Mouse (Mus musculus) hindbrain, embryonic 14.5 days (tissue): ENCODE measurements around the gene Litaf. TPM values are rescaled to one million over a fixed set of nuclear protein-coding genes. Genes with fewer than 3 reads are reported as not detected.

Experiments
- ATAC-seq: fragments of 200-750 bp; cut with Nextera tagmentation; 2 replicates; pipeline ENCODE4 v1.8.0; 2017; ENCODE audit warnings: moderate number of reproducible peaks, mild to moderate bottlenecking, moderate TSS enrichment, moderate library complexity; ENCODE audit not compliant: low FRiP score
- DNase-seq: peaks from one replicate; pipeline ENCODE4 v3.0.0-alpha.2; 2015; ENCODE audit warnings: low spot score
- H3K27ac ChIP-seq: fragments of 300-500 bp; sonication (generic); 2 replicates; pipeline ENCODE4 v1.5.1; 2014; ENCODE audit warnings: mild to moderate bottlenecking, moderate library complexity
- H3K27me3 ChIP-seq: fragments of 300-500 bp; sonication (generic); 2 replicates; pipeline ENCODE4 v1.6.1; 2014; ENCODE audit warnings: mild to moderate bottlenecking, low read length, mixed read lengths; ENCODE audit not compliant: control insufficient read depth, insufficient read depth
- H3K36me3 ChIP-seq: fragments of 300-500 bp; sonication (generic); replicated peaks from 2 replicates; pipeline ENCODE4 v1.6.1; 2014; ENCODE audit not compliant: control insufficient read depth, insufficient read depth
- H3K4me1 ChIP-seq: fragments of 300-500 bp; sonication (generic); replicated peaks from 2 replicates; pipeline ENCODE4 v1.6.1; 2014; ENCODE audit warnings: antibody characterized with exemption, low read length, mixed read lengths; ENCODE audit not compliant: control insufficient read depth, insufficient read depth
- H3K4me2 ChIP-seq: fragments of 300-500 bp; sonication (generic); replicated peaks from 2 replicates; pipeline ENCODE4 v1.6.1; 2014; ENCODE audit warnings: mild to moderate bottlenecking, moderate library complexity
- H3K4me3 ChIP-seq: fragments of 300-500 bp; sonication (generic); replicated peaks from 2 replicates; pipeline ENCODE4 v1.5.1; 2014; ENCODE audit warnings: mild to moderate bottlenecking, low read length
- H3K9ac ChIP-seq: fragments of 300-500 bp; sonication (generic); 2 replicates; pipeline ENCODE4 v1.6.1; 2014
- H3K9me3 ChIP-seq: fragments of 300-500 bp; sonication (generic); 2 replicates; pipeline ENCODE4 v1.6.1; 2016; ENCODE audit warnings: low read length; ENCODE audit not compliant: control insufficient read depth
- WGBS: fragments of 180-500 bp; shearing (Covaris S2); extraction: QIAGEN DNeasy Blood & Tissue Kit; methylation state at CpG from one replicate; pipeline ENCODE4 v1.1.7; 2014; 5-methylcytosine and 5-hydroxymethylcytosine counted together
- polyA plus RNA-seq: library from polyadenylated mRNA; unstranded; fragments of >200 nt; fragmentation: Nextera tagmentation; extraction: Ambion mirVana; gene quantifications from 2 replicates; pipeline ENCODE4 v1.2.1, GENCODE M21; 2014

Litaf gene
- polyA plus RNA-seq, 1 experiment from 2014 or later = 27.2 TPM

DNA sequence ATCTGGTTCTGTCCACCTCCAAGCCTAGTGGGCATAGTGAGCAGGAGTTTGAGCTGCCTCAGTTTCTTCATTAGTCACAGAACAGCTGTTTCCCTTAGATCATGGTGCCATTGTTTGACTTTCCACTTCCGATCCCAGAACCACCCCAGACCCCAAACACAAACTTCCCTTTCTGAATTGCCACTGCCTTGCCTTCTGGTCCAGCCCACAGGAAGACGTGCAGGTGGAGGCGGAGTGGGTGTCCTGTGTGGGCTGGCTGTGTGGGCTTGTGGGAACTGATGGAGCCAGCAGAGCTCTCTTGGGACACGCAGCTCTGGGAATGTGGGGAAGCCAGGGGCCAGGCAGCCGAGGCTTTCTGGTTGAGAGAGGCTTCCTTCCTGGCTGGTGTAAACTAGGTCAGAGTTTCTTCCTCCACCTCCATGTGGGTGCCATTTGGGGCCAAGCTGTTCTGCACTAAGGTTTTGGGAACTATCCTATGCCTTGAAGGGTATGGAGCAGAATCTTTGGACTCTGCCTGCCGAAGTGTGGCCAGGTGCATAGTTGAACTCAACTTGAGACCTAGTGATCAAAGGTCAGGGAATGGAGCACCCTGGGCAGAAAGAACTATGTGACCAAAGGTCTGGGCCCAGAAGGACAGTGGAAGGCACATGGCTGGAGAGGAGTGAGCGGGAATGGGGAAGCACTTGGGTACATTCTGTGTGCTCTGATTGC is 3.9 kb upstream of the Litaf start:
- H3K36me3 ChIP-seq = peaks cover 40% of the 10 kb centered on the region
- H3K4me2 ChIP-seq = peak overlapping the region; percentile 89; the same call in 1 of the 2 replicates
- peaks cover 55% of the 10 kb centered on the region for H3K4me1 ChIP-seq
- H3K27me3 ChIP-seq = no peaks in the 10 kb centered on the region
- 74% methylated on average over 7 of the region's 7 CpGs for WGBS
- no peak overlapping the region for H3K4me3 ChIP-seq
- H3K9ac ChIP-seq = no peak overlapping the region
- no peak for DNase-seq
- 0 out of 2 replicates have a peak overlapping the region, but pooled peaks have one; percentile 52 for H3K27ac ChIP-seq
- no peaks in the 10 kb centered on the region for H3K9me3 ChIP-seq
- ATAC-seq = no peak

DNA sequence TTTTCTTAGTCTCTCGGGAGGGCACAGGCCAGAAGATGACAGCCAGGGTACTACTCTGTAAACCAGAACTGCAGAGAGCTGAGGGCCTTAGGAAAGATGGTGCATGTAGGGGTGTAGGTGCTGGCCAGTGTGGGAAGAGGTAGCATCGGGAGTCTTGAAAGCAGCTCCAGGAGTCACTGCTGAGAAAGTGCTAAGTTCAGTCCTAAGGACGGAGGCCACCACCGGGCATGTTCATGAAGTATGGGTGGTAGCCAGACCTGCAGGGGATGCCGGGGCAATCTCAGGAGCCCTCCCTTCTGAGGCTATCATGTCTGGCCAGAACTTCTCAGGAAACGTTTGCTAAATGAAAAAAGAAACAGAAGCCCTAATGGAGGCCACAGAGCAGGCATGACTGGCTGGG is 3.3 kb upstream of the Litaf start:
- Histone ChIP-seq H3K9me3 (no peaks in the 10 kb centered on the region), H3K4me2 (peak overlapping the region; percentile 89), H3K27ac (no peak overlapping the region), H3K36me3 (peaks cover 34% of the 10 kb centered on the region), H3K4me1 (peaks cover 55% of the 10 kb centered on the region), H3K9ac (no peak overlapping the region), H3K27me3 (no peaks in the 10 kb centered on the region), H3K4me3 (no peak overlapping the region)
- ATAC-seq (no peak), DNase-seq (no peak)
- 88% methylated on average over 6 of the region's 6 CpGs for WGBS

- peak overlapping the region; percentile 89 for H3K4me2 ChIP-seq
- no peak for ATAC-seq
- 97% methylated on average over 3 of the region's 3 CpGs for WGBS
- peaks cover 55% of the 10 kb centered on the region for H3K4me1 ChIP-seq
- H3K4me3 ChIP-seq = peak overlapping the region; percentile 93; the same call in 1 of the 2 replicates
- no peak overlapping the region for H3K27ac ChIP-seq
- no peak overlapping the region for H3K9ac ChIP-seq
- no peaks in the 10 kb centered on the region for H3K9me3 ChIP-seq
- H3K36me3 ChIP-seq = peaks cover 28% of the 10 kb centered on the region
- no peaks in the 10 kb centered on the region for H3K27me3 ChIP-seq
- no peak for DNase-seq
Observed at GRCm38 (mm10) chr16:11068666-11069065, 2.7 kb upstream of the Litaf start.

GRCm38 (mm10) chr16:11066833-11067191 is 855 bp upstream of the Litaf start:
- H3K36me3 ChIP-seq = peaks cover 10% of the 10 kb centered on the region
- DNase-seq (peak; percentile 75), ATAC-seq (peak; percentile 25; the same call in 1 of the 2 replicates)
- H3K4me3 ChIP-seq = peak overlapping the region; percentile 93
- peak overlapping the region; percentile 99 for H3K27ac ChIP-seq
- 0% methylated on average over 21 of the region's 22 CpGs for WGBS
- no peaks in the 10 kb centered on the region for H3K9me3 ChIP-seq
- no peaks in the 10 kb centered on the region for H3K27me3 ChIP-seq
- peak overlapping the region; percentile 99 for H3K9ac ChIP-seq
- H3K4me2 ChIP-seq = peak overlapping the region; percentile 89
- H3K4me1 ChIP-seq = peaks cover 49% of the 10 kb centered on the region

GRCm38 (mm10) chr16:11065431-11065830 is 526 bp downstream of the Litaf start:
- WGBS = 63% methylated on average over 5 of the region's 5 CpGs
- H3K27ac ChIP-seq = peak overlapping the region; percentile 99
- H3K27me3 ChIP-seq = no peaks in the 10 kb centered on the region
- H3K9ac ChIP-seq = peak overlapping the region; percentile 99
- H3K4me3 ChIP-seq = peak overlapping the region; percentile 93
- no peaks in the 10 kb centered on the region for H3K36me3 ChIP-seq
- peaks cover 49% of the 10 kb centered on the region for H3K4me1 ChIP-seq
- H3K9me3 ChIP-seq = no peaks in the 10 kb centered on the region
- ATAC-seq = peak; percentile 2; the same call in 1 of the 2 replicates
- no peak for DNase-seq
- H3K4me2 ChIP-seq = peak overlapping the region; percentile 89

DNA sequence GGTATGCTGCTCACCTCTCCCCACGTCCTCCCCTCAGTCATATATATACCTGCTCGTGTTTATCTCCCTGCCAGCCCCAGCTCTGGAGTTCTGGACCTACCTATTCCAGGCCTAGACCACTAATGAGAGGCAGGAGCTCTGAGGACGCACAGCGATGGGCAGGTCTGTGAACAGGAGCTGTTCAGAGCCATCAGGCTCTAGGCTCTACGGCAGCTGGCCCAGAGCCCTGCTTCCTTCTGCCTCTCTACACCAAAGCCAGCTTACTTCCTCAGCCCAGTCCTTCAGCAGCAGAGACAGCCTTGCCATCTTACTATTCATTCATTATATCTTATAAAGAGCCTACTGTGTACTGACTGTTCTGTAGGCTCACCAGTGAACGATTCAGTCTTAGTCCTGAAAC is 1.2 kb downstream of the Litaf start:
- H3K27ac ChIP-seq = no peak overlapping the region
- no peak overlapping the region for H3K4me3 ChIP-seq
- H3K27me3 ChIP-seq = no peaks in the 10 kb centered on the region
- H3K36me3 ChIP-seq = no peaks in the 10 kb centered on the region
- peak overlapping the region; percentile 89; the same call in 1 of the 2 replicates for H3K4me2 ChIP-seq
- H3K9ac ChIP-seq = no peak overlapping the region
- DNase-seq = no peak
- ATAC-seq = no peak
- peaks cover 42% of the 10 kb centered on the region for H3K4me1 ChIP-seq
- WGBS = 90% methylated on average over 6 of the region's 6 CpGs
- H3K9me3 ChIP-seq = no peaks in the 10 kb centered on the region

GRCm38 (mm10) chr16:11064341-11064740 is 1.6 kb downstream of the Litaf start:
- WGBS = 88% methylated on average over 4 of the region's 4 CpGs
- Histone ChIP-seq H3K27ac (no peak overlapping the region), H3K4me1 (peaks cover 38% of the 10 kb centered on the region), H3K4me3 (no peak overlapping the region), H3K9ac (no peak overlapping the region), H3K4me2 (no peak overlapping the region), H3K9me3 (no peaks in the 10 kb centered on the region), H3K36me3 (no peaks in the 10 kb centered on the region), H3K27me3 (no peaks in the 10 kb centered on the region)
- ATAC-seq (no peak), DNase-seq (no peak)

DNA sequence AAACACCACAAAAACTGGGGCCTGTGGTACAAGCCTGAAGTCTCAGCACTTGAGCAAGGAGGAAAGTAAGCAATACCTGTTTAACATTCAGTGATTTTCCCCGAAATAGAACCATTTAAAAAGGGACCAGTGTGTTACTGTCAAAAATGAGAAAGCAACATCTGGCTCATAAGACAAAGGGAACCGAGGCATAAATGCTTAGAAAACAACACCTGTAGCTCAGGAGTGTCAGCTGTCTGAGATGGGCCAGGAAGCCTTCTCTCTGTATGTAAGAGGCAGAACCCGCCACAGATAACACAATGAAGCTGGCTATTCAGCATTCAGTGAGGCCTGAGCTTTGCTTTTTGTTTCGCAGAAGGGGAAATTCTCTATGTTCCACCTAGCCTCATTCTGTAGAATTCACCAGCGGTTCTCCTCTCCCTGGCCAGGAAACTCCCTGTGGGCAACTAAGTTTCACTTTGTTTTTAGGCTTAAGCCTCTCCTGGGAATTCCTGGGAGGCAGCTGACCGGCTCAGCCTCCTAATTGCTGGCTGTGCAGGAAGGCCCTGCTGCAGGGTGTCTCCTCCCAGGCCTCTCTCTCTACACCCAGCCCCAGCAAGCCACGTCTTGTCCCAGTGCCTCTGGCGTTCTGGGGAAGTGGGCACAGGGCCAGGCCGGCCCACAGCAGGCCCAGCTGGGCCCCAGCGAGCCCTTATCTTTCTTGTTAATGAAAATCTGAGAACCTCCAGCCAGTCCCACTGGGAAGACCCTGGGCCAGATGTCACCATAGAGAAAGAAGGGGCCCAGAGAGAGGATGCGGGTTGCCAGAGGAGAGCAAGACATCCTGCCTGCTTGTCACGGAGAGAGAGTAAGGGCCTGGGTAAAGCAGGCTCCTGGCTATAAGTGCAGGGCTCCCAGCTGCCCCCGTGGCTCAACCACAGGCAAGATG is 2.9 kb downstream of the Litaf start:
- Histone ChIP-seq H3K36me3 (no peaks in the 10 kb centered on the region), H3K27ac (peak overlapping the region; percentile 47), H3K4me3 (no peak overlapping the region), H3K9ac (no peak overlapping the region), H3K4me2 (no peak overlapping the region), H3K27me3 (no peaks in the 10 kb centered on the region), H3K9me3 (no peaks in the 10 kb centered on the region), H3K4me1 (peaks cover 26% of the 10 kb centered on the region)
- ATAC-seq (no peak), DNase-seq (peak; percentile 61)
- 14% methylated on average over 13 of the region's 13 CpGs for WGBS

DNA sequence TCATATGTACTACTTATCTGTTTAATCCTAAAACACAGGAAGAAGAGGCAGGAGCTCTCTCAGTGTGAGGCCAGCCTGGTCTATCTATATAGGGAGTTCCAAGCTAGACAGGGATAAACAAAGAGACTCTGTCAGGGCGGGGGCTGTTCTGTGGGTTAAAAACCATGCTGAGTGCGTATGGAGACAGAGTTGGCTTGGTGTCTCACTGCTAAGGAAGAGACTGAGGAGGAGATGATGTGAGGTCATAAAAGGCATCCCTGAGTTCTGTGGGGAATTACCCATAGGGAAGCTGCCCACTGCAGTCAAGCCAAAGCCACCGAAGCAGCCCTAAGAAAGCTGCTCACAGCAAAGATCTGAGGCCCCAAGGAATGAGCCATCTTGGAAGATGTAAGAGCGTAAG is 5.3 kb downstream of the Litaf start, which contains the start of gene Snn:
TSS of gene Snn (plus strand) at position 301 of the 400 bp plus-strand sequence.
- H3K9ac ChIP-seq = no peak within 1 kb of the TSS
- DNase-seq (no peak), ATAC-seq (no peak)
- 94% methylated on average over 4 of the region's 4 CpGs for WGBS
- H3K9me3 ChIP-seq = no peaks in the 10 kb centered on the region
- H3K4me1 ChIP-seq = peaks cover 14% of the 10 kb centered on the region
- H3K4me3 ChIP-seq = no peak within 1 kb of the TSS
- H3K36me3 ChIP-seq = no peaks in the 10 kb centered on the region
- H3K27ac ChIP-seq = no peak within 1 kb of the TSS
- H3K27me3 ChIP-seq = no peaks in the 10 kb centered on the region
- no peak within 1 kb of the TSS for H3K4me2 ChIP-seq
